In the genomic region with DNA sequence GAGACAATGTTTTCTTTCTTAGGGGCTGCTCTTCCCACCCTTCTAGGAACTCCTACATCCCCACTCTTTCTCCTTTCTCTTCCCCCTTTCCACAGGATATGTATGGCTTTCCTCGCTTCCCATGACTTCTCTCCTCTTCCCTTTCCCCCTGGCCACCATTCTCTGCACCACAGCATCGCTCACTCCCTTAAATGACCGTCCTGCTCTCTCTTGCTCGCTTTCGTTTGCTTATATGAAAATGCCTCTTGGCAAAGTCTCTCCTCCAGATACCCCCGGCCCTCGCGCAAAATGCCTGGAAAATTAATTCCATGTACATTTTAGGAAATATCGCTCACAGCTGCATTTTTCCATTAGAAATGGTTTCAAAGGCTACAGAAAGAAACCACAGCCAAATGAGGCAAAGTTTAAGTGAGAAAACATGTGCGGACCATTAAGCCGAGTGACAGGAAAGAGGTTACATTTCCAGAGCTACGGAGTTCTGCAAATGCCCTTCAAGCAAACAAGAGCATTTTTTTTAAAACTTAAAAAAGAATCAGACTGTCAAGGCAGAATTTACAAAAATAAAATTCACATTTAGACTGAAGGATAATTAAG, we compare ENCODE assay signal across 14 mouse cellular contexts.
DNase-seq lines count a peak whose midpoint lies in the region; ATAC-seq and TF ChIP-seq lines count a peak whose summit lies in the region.
"Had no signal": no experiment of that assay in that cellular context is flagged by ENCODE, and none has a peak within 500 bp of the region (broad histone marks: within the 10 kb centered on the region; RNA-seq: fewer than 3 reads in every experiment).

No protein-coding gene starts in this region.

- 0 out of 2 replicates have a peak, but pooled peaks have one; percentile 5 for TF ChIP-seq CTCF in stomach, postnatal 0 days (IDR thresholded peaks at IDR 0.05; ENCODE audit: low read depth)

- H3K9me3 ChIP-seq in lung, embryonic 15.5 days = no peaks in the 10 kb centered on the region
- H3K9me3 ChIP-seq in embryonic facial prominence, embryonic 11.5 days (replicated peaks; ENCODE audit: control insufficient read depth, low read length) = no peaks in the 10 kb centered on the region
- H3K9me3 ChIP-seq in limb, embryonic 11.5 days (ENCODE audit: control insufficient read depth, low read length) = no peaks in the 10 kb centered on the region
- H3K9me3 ChIP-seq in stomach, postnatal 0 days (ENCODE audit: control insufficient read depth, low read length) = no peaks in the 10 kb centered on the region
- H3K9me3 ChIP-seq: heart, embryonic 15.5 days had no signal

- H3K36me3 ChIP-seq in lung, embryonic 15.5 days = no peaks in the 10 kb centered on the region
- H3K36me3 ChIP-seq in embryonic facial prominence, embryonic 11.5 days (replicated peaks; ENCODE audit: control insufficient read depth, insufficient read depth, low read depth, low read length) = no peaks in the 10 kb centered on the region
- no peaks in the 10 kb centered on the region for H3K36me3 ChIP-seq in limb, embryonic 11.5 days (ENCODE audit: control insufficient read depth, insufficient read depth, low read length)
- H3K36me3 ChIP-seq in stomach, postnatal 0 days (ENCODE audit: control insufficient read depth, insufficient read depth, low read length) = no peaks in the 10 kb centered on the region
- H3K36me3 ChIP-seq: heart, embryonic 15.5 days had no signal

- ATAC-seq in lung, embryonic 15.5 days (ENCODE audit: borderline replicate concordance, extremely low read depth, low FRiP score, low TSS enrichment) = peak; percentile 49; the same call in 1 of the 2 replicates
- no peak for ATAC-seq in embryonic facial prominence, embryonic 11.5 days (replicated peaks; ENCODE audit: insufficient number of reproducible peaks, low FRiP score, low TSS enrichment, low read depth)
- ATAC-seq in limb, embryonic 11.5 days (ENCODE audit: insufficient number of reproducible peaks, low FRiP score, low TSS enrichment, low read depth) = peak; percentile 44; the same call in 1 of the 2 replicates
- no peak for ATAC-seq in stomach, postnatal 0 days (ENCODE audit: low FRiP score, low TSS enrichment)
- ATAC-seq: forebrain, embryonic 14.5 days; hindbrain, embryonic 16.5 days had no signal

- peak overlapping the region; percentile 49 for H3K4me2 ChIP-seq in lung, embryonic 15.5 days
- no peak overlapping the region for H3K4me2 ChIP-seq in embryonic facial prominence, embryonic 11.5 days (ENCODE audit: low read depth, low read length)
- peak overlapping the region; percentile 0; the same call in 1 of the 2 replicates for H3K4me2 ChIP-seq in limb, embryonic 11.5 days (ENCODE audit: low read depth, severe bottlenecking)
- H3K4me2 ChIP-seq in stomach, postnatal 0 days (replicated peaks; ENCODE audit: low read depth) = peak overlapping the region; percentile 42
- H3K4me2 ChIP-seq: heart, embryonic 15.5 days had no signal

- 38% methylated on average over 12 of the region's 12 CpGs for WGBS in lung, embryonic 15.5 days
- WGBS in embryonic facial prominence, embryonic 11.5 days = 45% methylated on average over 12 of the region's 12 CpGs
- WGBS in limb, embryonic 11.5 days = 20% methylated on average over 12 of the region's 12 CpGs
- 39% methylated on average over 12 of the region's 12 CpGs for WGBS in stomach, postnatal 0 days

- H3K9ac ChIP-seq in lung, embryonic 15.5 days = no peak overlapping the region
- H3K9ac ChIP-seq in embryonic facial prominence, embryonic 11.5 days (replicated peaks; ENCODE audit: low read length) = no peak overlapping the region
- H3K9ac ChIP-seq in limb, embryonic 11.5 days (ENCODE audit: low read length) = no peak overlapping the region
- no peak overlapping the region for H3K9ac ChIP-seq in stomach, postnatal 0 days (ENCODE audit: low read length)
- H3K9ac ChIP-seq: heart, embryonic 15.5 days had no signal

- H3K27me3 ChIP-seq in lung, embryonic 15.5 days = no peaks in the 10 kb centered on the region
- H3K27me3 ChIP-seq in embryonic facial prominence, embryonic 11.5 days (ENCODE audit: control insufficient read depth, insufficient read depth, low read length) = no peaks in the 10 kb centered on the region
- H3K27me3 ChIP-seq in limb, embryonic 11.5 days (ENCODE audit: control insufficient read depth, insufficient read depth, low read length) = no peaks in the 10 kb centered on the region
- no peaks in the 10 kb centered on the region for H3K27me3 ChIP-seq in stomach, postnatal 0 days (ENCODE audit: control insufficient read depth, insufficient read depth, low read length)
- H3K27me3 ChIP-seq: heart, embryonic 15.5 days had no signal

- H3K4me3 ChIP-seq in lung, embryonic 15.5 days = peak overlapping the region; percentile 5; the same call in 1 of the 2 replicates
- no peak overlapping the region for H3K4me3 ChIP-seq in embryonic facial prominence, embryonic 11.5 days (ENCODE audit: low read depth, low read length)
- no peak overlapping the region for H3K4me3 ChIP-seq in limb, embryonic 11.5 days (ENCODE audit: low read depth, low read length)
- H3K4me3 ChIP-seq in stomach, postnatal 0 days (ENCODE audit: low read depth, low read length) = peak overlapping the region; percentile 18
- H3K4me3 ChIP-seq: heart, embryonic 15.5 days had no signal

- H3K4me1 ChIP-seq in lung, embryonic 15.5 days = no peaks in the 10 kb centered on the region
- H3K4me1 ChIP-seq in embryonic facial prominence, embryonic 11.5 days (ENCODE audit: control insufficient read depth, insufficient read depth, low read length) = no peaks in the 10 kb centered on the region
- H3K4me1 ChIP-seq in limb, embryonic 11.5 days (ENCODE audit: control insufficient read depth, insufficient read depth, low read length) = no peaks in the 10 kb centered on the region
- H3K4me1 ChIP-seq in stomach, postnatal 0 days (replicated peaks; ENCODE audit: control insufficient read depth, insufficient read depth) = no peaks in the 10 kb centered on the region
- H3K4me1 ChIP-seq: heart, embryonic 15.5 days had no signal

- no peak for TF ChIP-seq EP300 in stomach, postnatal 0 days (optimal IDR thresholded peaks at IDR 0.05)

- no peak for DNase-seq in lung, postnatal 36 days
- peak; percentile 73 for DNase-seq in embryonic facial prominence, embryonic 11.5 days (ENCODE audit: low spot score)
- peak; percentile 45 for DNase-seq in limb, embryonic 11.5 days (ENCODE audit: low spot score)
- DNase-seq in stomach, postnatal 0 days (ENCODE audit: low spot score) = no peak
- DNase-seq in urinary bladder, postnatal 25 days (ENCODE audit: low spot score) = no peak
- DNase-seq in thymus, postnatal 0 days (ENCODE audit: low spot score) = no peak
- DNase-seq: adrenal gland, postnatal 10 days; thymus, postnatal 25 days had no signal

- H3K27ac ChIP-seq in lung, embryonic 15.5 days = no peak overlapping the region
- peak overlapping the region; percentile 7; the same call in 1 of the 2 replicates for H3K27ac ChIP-seq in embryonic facial prominence, embryonic 11.5 days (replicated peaks; ENCODE audit: low read depth, low read length)
- peak overlapping the region; percentile 31; the same call in 1 of the 2 replicates for H3K27ac ChIP-seq in limb, embryonic 11.5 days (replicated peaks; ENCODE audit: low read depth, low read length)
- H3K27ac ChIP-seq in stomach, postnatal 0 days (replicated peaks) = peak overlapping the region; percentile 79
- H3K27ac ChIP-seq: heart, embryonic 15.5 days; layer of hippocampus, adult 2 months; macrophage had no signal

Comparison
In these comparisons a context has a peak if more than half of its experiments do, and no peak if none do; other contexts are left out.
1. ATAC-seq: peak in lung, embryonic 15.5 days (single experiment) and limb, embryonic 11.5 days (single experiment); none in embryonic facial prominence, embryonic 11.5 days (single experiment) and stomach, postnatal 0 days (single experiment).
2. H3K4me3 ChIP-seq: peak in lung, embryonic 15.5 days (single experiment) and stomach, postnatal 0 days (single experiment); none in embryonic facial prominence, embryonic 11.5 days (single experiment) and limb, embryonic 11.5 days (single experiment).
3. DNase-seq: peak in embryonic facial prominence, embryonic 11.5 days (single experiment) and limb, embryonic 11.5 days (single experiment); none in lung, postnatal 36 days (single experiment), stomach, postnatal 0 days (single experiment), urinary bladder, postnatal 25 days (single experiment) and thymus, postnatal 0 days (single experiment).